Mouse (Mus musculus) neural tube, embryonic 10.5 days (tissue): ENCODE data around the gene Bst2.
"Not testable (repeated sequence)": the region's sequence is repeated elsewhere in the genome, so short reads cannot be mapped to it uniquely, and the experiment has no call there.

Source experiments
- DNase-seq: peaks from one replicate; pipeline ENCODE4 v3.0.0-alpha.2; 2017; ENCODE audit warnings: low spot score; ENCODE audit errors: extremely low spot score

Bst2 gene

DNA sequence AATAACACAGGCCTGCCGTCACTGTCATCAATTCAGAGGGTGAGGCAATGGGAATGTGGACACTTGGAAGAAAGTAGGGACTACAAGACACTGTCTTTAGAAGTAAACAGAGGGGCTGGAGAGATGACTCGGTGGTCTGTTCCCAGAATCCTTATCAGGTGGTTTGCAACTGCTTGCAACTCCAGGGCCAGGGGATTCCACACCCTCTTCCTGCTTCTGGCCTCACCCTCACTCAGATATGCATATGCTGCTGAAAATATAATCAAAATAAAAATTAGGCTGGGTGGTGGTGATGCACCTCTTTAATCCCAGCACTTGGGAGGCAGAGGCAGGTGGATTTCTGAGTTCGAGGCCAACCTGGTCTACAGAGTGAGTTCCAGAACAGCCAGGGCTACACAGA lies 22.8 kb upstream of the Bst2 start:
- DNase-seq: no peak

DNA sequence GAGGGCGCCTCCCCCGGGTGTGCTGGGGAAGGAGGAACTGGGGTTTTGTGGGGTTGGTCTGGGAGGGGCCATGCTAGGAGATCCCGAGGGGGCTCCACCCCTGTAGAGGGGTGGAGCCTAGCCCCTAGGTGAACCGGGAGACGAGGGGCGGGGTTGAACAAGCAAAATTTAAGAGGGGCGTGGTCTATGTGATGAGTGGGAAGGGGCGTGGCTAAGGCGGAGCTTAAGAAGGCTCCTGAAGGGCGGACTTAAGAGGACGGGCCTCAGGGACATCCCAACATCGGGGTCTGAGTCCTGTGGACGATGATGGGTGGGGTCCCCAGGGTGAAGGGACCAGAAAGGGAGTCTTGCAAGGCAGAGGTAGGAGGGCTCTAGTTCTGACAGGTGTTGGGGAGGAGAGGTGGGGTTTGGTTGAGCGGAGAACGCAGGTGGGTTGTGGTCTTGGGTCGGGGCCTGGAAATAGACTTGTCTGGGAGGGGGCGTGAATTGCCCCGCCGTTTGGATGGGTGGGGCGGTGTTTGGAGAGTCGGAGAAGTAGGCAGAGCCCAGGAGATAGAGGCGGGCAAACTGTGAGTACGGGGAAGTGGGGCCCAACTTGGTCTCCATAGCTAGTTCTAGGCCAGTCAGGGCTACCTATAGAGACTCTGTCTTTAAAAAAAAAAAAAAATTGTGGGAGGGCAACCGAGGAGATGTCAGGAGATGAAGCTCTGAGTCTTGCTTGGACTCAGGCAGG lies 21.9 kb upstream of the Bst2 start:
- peak; percentile 47 for DNase-seq

DNA sequence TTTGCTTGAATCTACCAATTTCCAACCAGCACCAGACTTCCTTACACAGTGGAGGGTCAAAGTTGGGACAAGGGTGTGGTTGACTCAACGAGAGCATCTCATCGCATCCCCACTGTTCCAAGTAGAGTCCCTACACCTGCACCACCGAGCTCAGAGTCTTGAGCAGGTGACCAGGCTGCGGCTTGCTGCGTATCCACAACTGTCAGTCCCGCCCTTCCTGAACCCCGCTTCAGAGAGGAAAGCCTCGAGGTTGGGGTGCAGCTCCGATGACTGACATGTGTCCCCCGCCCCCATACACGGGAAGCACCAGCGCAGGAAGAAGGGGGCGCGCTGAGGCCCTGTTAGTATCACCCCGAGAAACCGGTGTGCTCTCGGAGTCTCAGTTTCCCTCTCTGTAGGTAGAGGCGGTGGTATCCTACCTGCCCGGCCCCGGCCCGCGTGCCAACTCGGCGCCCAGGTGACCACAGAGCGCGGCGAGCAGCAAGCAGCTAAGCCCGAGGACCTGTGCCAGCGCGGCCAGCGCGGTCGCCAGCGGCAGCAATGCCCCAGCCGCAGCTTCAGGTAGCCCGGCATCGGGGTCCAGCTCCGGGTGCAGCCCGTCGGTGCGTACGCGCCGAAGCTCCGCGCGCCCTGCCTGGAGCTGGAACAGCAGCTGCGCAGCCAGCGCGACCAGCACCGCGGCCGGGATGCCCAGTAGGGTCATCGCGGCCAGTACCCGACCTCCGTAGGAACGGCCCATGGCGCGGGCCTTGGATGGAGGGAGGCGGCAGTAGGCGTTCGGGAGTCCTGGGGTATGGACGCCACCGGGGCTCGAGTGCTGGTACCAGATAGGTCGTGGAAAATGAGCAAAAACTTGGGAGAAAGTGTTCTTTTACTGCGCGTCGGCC lies 21.1 kb upstream of the Bst2 start, which contains the start of gene Tmem221:
Tmem221 (minus strand) TSS at position 801 of the 887 bp plus-strand sequence.
- no peak for DNase-seq

DNA sequence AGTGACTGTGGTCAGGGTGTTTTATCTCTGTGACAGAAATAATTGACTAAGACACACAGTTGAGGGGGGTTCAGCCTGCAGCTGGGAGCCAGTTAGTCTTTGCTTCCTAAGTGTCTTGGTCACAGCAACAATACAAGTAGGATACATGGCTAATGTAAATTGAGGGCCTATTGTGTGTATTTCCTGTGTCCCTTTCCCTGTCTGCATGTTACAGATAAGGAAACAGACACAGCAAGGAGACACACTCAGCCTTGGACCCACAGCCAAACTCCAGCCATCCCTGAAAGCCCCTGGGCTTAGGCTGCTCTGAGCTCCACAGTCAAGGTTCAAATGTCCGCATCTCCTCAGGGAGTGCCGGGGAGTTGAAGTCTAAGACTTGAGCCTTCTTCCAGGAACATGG lies 17.4 kb upstream of the Bst2 start:
- DNase-seq: no peak

DNA sequence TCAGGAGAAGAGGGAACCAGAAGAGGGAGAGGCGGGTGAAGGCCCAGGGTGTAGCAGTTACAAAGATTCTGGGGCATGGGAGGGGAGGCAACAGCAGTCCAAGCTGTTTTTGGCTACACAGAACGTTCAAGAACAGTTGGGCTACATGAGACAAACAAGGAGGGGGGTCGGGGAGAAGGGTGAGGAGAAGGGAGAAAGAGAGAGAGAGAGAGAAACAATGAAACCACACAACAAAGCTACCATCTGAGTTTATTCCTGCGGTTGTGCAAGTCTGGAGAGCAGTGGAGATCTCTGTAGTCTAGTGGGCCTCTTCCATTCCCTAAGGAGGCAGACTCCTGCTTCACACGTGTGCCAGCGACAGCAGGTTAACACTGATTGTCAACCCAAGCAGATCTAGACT lies 16.7 kb upstream of the Bst2 start:
- DNase-seq: no peak

DNA sequence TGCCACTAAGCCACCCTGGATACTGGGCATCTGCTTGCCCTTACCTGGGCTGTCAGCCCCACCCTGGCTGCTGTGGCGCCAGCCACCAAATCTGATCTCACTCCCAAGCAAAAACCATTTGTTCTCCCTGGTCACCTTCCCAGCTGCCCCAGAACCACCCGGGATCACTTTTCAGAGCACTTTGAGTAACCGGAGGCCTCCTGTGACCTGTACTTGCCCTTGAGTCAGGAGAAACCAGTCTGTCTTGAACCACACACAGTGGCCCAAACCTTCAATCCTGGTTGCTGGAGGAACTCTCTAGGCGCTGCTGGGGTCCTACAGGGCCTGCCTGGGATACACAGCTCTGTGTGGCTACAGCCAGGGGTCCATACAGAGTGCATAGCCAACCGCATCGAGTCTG lies 15.5 kb upstream of the Bst2 start:
- DNase-seq: no peak

DNA sequence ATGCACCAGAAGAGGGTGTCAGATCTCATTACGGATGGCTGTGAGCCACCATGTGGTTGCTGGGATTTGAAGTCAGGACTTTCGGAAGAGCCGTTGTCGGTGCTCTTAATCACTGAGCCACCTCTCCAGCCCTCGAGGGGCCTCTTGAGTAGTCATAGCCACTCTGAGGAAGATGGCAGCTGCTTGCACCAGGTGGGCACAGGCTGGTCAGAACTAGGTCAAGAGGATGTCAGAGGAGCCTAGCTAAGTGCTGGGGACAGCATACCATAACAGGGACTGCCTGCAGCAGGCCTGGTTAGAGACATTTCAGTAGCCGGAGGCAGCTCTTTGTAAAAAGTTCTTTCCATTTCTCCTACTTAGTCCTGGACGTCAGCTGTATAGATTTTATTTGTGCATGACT lies 13.5 kb upstream of the Bst2 start:
- DNase-seq: no peak

DNA sequence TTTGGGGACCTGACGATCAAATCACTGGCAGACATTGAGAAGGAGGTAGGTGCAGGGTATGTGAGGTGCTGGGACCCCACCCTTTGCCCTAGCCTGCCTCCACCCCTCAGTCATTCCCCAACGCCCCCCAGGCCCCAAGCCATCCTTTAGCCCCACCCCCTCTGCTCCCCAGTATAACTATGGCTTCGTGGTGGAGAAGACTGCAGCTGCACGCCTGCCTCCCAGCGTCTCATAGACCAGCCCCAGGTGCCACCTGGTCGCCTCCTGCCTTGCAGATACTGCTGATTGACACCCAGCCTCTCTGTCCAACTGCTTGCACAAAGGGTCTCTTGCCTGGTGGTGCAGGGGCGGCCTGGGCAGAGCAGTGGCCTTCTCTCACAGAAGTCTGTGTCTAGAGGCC lies 10.3 kb upstream of the Bst2 start:
- DNase-seq: no peak

DNA sequence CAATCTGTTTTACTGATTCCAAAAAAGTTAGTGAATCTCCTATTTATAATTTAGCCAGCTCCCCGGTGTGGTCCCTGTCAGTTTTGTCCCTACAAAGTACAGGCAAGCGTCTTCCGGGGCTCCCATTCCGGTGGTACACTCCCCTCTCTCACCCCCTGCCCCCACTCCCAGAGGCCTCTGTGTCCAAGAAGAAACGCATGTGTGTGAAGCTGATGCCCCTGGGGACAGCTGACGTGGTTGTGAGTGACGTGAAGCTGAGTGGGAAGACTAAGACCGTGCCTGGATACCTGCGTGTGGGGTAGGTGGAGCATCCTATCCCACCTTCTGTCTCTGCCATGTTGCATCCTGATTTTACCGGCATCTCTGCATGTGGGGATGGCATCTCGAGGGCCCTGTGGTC lies 7.8 kb upstream of the Bst2 start:
- DNase-seq: no peak

DNA sequence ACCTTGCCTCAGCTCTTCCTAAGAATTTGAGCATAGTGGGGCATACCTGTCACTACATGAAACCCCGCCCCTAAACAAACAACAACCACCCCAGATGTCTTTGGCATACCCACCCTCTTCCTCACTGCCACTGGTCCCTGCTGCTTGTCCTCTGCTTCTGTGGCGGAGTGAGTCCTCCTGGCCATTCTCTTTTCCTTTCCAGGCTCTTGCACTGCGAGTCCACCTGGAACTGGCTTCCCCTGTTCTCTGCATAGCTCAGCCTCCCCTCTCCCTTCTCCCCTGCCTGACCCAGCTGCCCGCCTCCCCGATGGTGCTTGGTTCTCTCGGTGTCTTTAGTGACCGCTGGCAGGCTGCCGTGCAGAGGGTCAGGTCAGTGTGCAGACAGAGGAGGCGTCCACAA lies 6.5 kb upstream of the Bst2 start:
- no peak for DNase-seq

DNA sequence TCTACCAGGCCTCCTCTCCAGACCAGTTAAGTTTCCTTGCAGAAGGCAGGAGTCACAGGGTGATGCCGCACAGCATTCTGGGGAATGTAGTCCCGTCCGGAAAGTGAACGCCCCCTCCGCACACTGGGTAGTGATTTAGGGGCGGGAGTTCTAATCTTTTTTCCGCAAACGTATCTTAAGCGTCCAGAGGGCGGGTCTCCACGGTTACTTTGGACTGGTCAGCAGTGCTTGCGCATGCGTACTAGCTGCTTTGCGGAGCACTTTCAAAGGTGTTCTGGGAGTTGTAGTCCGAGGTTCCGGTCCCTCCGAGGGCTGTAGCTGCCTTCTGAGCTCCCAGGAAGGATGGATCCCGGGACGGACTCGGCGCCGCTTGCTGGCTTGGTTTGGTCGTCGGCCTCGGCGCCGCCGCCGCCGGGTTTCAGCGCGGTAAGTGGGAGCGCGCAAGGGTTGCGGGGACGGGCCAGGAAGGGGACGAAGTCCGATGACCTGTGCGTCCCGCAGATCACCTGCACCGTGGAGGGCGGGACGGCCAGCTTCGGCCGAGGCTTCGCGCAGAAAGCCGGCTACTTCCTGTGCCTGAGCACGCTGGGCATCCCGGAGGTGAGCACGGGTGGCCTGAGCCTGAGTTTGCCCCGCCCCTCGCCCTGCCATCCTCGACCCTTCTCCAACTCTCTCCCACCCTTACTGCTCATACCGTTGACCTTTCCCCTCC lies 5.5 kb upstream of the Bst2 start, which contains the start of gene Mvb12a:
Mvb12a (plus strand) TSS at position 291 of the 712 bp plus-strand sequence.
- DNase-seq: peak; percentile 92

DNA sequence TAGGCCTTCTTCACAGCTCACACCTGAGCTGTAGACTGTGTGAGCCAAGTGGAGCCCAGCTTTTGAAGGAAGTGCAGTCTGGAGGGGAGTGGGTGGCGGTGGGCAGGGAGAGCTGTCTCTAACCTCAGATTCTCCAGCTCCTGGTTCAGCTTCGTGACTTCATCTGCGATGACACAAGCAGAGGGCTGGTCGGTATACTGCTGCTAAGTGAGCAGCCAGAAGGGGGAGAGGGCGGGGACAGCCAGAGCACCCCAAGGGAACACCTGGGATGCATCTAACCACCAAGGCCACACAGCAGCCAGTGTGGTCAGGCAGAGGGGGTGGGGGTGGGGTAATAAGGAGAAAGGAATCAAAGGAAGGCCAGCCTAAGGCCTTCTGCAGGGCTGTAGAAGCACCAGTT lies 1.6 kb downstream of the Bst2 start:
- no peak for DNase-seq

DNA sequence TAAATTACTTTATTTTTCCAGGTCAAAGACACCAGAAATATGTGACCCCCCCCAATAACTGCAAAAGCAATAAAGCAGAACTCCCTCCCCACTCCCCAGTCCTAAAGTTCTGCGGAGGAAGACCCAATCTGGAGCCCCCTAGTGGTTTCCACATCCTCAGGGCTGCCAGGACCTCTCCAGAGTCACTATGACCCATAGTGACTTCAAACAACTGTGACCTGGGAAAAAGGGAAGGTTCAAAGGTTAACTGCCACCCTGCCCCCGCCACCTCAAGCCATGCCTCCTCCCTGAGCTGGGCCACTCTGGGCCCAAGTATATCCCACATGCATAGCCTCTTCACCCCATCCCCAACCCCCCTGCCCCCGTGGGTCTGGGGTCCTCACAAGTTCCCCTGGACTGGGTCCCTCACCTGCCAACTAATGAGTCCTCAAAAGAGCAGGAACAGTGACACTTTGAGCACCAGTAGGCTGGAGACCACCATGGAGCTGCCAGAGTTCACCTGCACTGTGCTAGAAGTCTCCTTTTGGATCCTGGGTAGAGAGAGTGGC lies 2.9 kb downstream of the Bst2 start:
- no peak for DNase-seq

DNA sequence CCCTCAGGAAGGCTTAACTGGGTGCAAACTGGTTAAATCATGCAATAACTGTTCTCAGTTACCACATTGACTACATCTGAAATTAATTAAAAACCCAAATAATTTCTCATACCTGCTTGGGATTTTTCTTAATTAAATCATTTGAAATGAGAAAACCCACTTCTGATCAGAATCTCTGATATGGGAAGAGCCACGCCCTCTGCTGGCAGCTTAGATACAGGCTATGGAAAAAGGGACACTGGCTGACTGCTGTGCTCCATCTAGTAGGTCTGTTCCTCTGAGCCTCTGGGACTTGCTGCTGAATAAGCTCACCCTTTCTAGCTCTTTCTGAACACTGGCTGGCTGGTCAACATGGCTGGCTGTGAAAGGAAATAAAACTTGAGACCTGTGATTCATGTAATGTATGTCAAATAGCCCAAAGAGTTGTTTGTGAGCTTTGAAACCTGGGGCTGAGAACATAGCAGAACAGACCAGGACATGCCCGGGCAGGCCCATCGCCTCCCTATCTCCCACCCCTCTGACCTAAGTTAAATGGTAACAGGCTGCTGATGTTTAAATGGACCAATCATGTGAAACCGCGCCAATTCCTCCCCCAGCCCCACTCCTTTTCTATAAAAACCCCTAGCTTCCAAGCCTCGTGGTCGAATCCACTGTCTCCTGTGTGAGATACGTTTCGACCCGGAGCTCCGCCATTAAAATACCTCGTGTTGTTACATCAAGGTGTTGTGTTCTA lies 6.4 kb downstream of the Bst2 start:
- not testable (repeated sequence) for DNase-seq

DNA sequence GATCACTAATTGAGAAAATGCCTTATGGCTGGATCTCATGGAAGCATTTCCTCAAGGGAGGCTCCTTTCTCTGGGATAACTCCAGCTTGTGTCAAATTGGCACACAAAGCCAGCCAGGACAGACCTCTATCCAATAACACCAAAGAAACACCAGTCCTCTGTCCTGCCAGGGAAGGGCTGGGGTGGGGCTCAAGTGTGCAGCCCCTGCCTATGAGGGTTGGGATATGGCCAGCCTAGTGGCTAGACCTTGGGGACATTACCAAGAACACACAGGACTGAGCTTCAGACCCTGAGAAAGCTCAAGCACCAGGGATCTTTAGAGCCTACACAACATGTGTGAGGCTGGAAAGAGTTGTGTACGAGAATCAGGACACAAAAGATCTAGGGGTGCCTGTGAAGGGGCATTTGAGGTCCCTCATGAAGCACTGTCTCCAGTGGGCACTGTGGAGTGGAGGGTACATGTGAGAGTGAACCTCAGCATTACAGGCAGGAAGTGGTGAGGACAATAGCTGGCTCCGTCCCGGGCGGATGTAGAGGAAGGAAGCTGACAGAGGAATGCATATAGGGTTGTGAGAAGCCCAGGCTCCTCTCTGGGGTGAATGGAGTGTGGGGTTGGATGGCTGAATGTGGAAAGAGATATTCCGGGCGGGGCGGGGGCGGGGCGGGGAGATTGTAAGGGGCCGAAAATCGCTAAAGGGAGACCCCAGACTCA lies 8.7 kb downstream of the Bst2 start:
- DNase-seq: no peak

DNA sequence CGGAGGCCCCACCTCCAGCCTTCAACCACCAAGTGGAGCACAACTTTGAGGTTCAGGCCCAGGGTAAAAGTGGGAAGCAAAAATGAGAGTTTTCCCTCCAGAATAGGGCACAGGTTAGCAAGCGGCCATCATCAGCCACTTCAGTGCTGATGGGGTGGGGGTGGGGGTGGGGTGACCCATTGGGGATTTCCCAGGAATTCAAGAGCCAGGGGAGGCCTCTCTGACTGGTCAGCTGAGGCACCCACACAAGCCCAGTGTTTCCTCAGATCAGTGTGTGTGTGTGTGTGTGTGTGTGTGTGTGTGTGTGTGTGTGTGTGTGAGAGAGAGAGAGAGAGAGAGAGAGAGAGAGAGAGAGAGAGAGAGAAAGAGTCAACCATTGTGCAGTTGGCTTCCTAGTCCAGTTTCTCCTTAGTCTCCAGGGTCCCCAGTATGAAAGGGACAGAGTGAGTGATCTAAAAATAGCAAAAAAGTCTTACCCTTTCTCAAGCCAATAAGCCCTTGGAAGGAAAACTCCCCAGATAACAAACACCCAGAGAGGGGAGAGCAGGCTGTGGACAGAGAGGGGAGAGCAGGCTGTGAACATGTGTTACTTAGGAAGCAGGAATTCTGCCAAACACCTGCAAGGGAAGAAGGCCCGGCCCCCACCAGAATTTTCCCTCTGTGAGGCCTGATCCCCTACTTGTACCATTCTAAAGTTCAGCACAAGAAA lies 9.9 kb downstream of the Bst2 start:
- DNase-seq: no peak

DNA sequence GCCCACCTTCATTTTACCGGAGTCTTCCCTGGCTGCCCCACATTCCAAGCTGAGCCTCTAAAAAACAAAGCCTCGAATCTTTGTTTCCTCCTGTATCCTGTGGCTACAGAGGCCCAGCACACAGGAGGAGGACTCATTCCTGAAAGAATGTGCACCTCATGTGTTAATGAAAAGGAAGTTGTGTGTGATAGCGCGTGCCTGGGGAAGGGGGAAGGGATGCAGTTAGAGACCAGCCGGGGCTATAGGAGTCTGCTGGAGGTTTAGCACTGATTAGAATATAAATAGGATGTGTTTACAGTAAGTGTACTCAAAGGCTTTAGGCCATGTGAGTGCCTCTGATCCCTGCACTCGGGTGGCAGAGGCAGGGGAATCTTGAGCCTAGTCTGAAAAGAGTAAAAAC lies 11.0 kb downstream of the Bst2 start:
- no peak for DNase-seq

DNA sequence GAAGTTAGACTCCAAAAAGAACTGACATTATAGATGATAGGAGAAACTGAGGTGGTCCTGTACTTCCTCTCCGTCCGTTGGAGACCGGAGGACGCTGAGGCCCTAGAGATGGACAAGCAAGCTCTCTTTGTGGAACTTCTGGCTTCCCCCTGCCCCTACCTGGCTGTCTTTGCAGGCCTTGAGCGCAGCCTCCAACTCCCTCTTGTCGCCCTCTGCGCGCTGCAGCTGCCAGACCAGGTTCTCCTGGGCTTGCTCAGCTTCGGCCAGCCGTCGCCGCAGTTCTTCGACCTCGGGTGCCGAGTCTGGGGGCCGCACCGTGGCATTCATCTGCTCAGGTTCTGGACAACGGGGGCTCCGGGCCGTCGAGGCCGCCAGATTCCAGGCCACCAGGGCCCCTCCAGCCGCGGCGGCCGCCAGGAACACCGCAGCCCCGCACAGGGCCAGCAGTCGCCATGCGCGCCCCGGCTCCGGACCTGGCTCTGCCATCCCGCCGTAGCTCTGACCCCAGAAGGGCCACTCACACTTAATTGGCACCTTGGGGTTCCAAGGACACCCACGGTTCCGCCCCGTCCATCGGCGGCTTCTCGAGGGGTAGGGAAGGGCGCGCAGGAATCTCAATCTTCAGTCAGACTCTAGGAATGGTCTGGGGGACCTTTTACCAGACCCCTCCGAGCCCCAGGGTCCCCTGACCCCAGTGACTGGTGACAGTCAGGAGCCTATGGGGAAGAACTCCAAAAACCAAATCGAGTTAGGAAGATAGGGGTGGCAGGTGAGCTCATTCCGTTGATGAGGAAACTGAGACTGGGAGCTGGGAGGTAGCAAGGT lies 11.8 kb downstream of the Bst2 start, which contains the start of gene Ccdc194:
Ccdc194 (minus strand) TSS at position 486 of the 825 bp plus-strand sequence.
- DNase-seq: no peak

DNA sequence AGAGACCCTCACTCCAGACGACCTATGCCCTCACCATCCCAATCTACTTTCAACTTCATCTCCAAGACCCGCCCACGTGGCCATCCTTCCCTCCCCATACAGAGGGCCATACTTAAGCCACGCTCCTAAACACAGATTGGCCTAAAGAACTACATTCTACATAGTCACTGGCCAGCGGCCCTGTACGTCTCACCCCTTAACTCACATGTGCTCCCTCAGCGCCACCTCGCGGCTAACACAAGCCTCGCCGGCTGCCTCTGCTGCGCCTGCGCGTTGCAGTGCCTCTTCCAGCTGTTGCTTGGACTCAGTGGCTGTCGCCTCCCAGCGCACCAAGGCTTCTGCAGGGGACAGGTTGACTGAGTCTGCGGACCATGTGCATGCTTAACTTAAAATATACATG lies 15.6 kb downstream of the Bst2 start:
- DNase-seq: peak; percentile 95
